Mouse (Mus musculus): ENCODE measurements around the gene Dcxr. TPM values are rescaled to one million over a fixed set of nuclear protein-coding genes. Genes with fewer than 3 reads are reported as not detected.
"Not testable (repeated sequence)": the region's sequence is repeated elsewhere in the genome, so short reads cannot be mapped to it uniquely, and the experiment has no call there.

The Dcxr gene
- total RNA-seq (2014; rRNA removed; ENCODE audit: low replicate concordance): 5.0 and 10.5 TPM in 2 replicates
- 8.6 and 8.7 TPM in 2 replicates for polyA plus RNA-seq (2015; fragmentation: Nextera tagmentation; extraction: Ambion mirVana)

GRCm38 (mm10) chr11:120727169-120727527 is at the start of gene Dcxr:
TSS of gene Dcxr (minus strand) at chr11:120727281.
- H3K4me1 ChIP-seq (ENCODE audit: control insufficient read depth, insufficient read depth): no peaks in the 10 kb centered on the region
- DNase-seq (ENCODE audit: low spot score): peak; percentile 94
- peak within 1 kb of the TSS; percentile 49 for H3K4me3 ChIP-seq (ENCODE audit: low read depth, low read length)
- 0 out of 2 replicates have a peak within 1 kb of the TSS, but pooled peaks have one; percentile 1 for H3K9ac ChIP-seq (replicated peaks; ENCODE audit: low read depth, low read length)
- peak; percentile 93 for ATAC-seq (ENCODE audit: insufficient read depth, low read depth)
- TF ChIP-seq EP300 (IDR thresholded peaks at IDR 0.05; ENCODE audit: low read depth) (no peak), CTCF (IDR thresholded peaks at IDR 0.05; ENCODE audit: low read depth) (peak; percentile 36; the same call in 1 of the 2 replicates)
- WGBS: 1% methylated on average over 14 of the region's 14 CpGs
- H3K36me3 ChIP-seq (replicated peaks; ENCODE audit: control insufficient read depth, insufficient read depth, low read length): no peaks in the 10 kb centered on the region
- no peaks in the 10 kb centered on the region for H3K9me3 ChIP-seq (replicated peaks; ENCODE audit: control insufficient read depth, low read length)
- H3K27ac ChIP-seq (ENCODE audit: low read depth): no peak within 1 kb of the TSS
- H3K4me2 ChIP-seq (ENCODE audit: low read depth, low read length): peak within 1 kb of the TSS; percentile 68
- peaks cover 11% of the 10 kb centered on the region for H3K27me3 ChIP-seq (ENCODE audit: control insufficient read depth, insufficient read depth, low read length)

DNA sequence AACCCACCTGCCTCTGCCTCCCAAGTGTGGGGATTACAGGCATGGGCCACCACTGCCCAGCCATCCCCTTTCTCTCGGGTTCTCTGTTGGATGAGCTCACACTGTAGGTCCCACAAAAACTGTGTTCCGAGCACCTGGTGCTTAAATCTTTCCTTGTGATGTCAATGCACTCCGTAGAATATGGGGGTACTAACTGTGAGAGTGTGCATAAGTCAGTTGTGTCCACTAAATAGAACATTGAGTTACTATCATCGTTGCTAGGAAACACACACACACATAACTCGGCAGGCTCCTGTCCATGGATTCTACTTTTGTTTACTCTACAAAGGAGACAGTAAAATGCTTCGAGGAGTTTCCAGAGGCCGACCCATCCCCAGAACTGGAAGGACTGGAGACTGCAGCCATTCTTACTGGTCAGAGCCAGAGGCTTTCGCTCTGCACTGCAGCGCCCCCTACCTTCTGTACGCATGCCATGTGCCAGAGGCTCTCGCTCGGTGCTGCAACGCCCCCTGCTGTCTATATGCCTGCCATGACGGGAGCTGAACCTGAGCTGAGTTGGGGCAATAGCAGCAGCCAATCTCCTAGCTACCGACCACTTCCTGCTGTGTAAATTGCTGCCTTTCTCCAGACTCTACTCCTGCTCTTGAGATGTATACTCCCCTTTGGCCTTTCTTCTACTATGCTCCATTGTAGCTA is 48.8 kb upstream of the Dcxr start:
- Histone ChIP-seq H3K9ac (replicated peaks; ENCODE audit: low read depth, low read length) (no peak overlapping the region), H3K4me1 (ENCODE audit: control insufficient read depth, insufficient read depth) (no peaks in the 10 kb centered on the region), H3K4me2 (ENCODE audit: low read depth, low read length) (no peak overlapping the region), H3K27me3 (ENCODE audit: control insufficient read depth, insufficient read depth, low read length) (no peaks in the 10 kb centered on the region), H3K9me3 (replicated peaks; ENCODE audit: control insufficient read depth, low read length) (no peaks in the 10 kb centered on the region), H3K4me3 (ENCODE audit: low read depth, low read length) (no peak overlapping the region), H3K27ac (ENCODE audit: low read depth) (no peak overlapping the region), H3K36me3 (replicated peaks; ENCODE audit: control insufficient read depth, insufficient read depth, low read length) (0 out of 2 replicates have a peak, but pooled peaks cover 8% of the 10 kb centered on the region)
- WGBS: 23% methylated on average over 15 of the region's 15 CpGs
- no peak for TF ChIP-seq EP300 (IDR thresholded peaks at IDR 0.05; ENCODE audit: low read depth)
- TF ChIP-seq CTCF (IDR thresholded peaks at IDR 0.05; ENCODE audit: low read depth): peak; percentile 100
- peak; percentile 88 for DNase-seq (ENCODE audit: low spot score)
- ATAC-seq (ENCODE audit: insufficient read depth, low read depth): peak; percentile 93

DNA sequence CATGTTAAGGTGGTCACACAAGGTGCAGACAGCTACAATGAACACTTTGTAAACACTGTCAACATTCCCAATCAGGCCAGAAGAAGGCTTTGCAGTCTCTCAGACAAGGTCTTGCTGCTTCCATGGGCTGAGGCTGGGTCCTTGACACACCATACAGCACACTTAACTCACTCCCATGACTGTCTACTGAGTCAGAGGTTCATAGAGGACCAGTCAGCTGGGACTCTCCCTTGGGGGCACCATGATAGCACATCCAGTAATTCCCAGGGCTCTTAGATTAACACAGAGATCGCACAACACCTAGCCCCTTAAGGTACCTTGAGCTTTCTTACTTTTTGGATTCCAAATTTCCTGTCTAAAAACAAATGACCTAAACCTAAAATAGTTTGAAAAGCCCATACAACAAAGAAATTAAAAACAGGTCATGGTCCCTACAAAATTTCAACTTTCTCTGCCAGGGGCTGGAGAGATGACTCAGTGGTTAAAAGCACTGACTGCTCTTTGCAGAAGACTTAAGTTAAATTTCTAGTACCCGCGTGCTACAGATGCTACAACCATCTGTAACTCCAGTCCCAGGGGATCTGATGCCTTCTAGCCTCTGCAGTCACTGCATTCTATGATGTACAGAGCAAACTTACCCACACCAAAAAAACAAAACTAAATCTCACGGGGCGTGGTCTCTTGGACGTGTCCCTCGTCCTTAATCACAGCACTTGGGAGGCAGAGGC is 46.5 kb upstream of the Dcxr start:
- H3K4me1 ChIP-seq (ENCODE audit: control insufficient read depth, insufficient read depth): no peaks in the 10 kb centered on the region
- H3K4me2 ChIP-seq (ENCODE audit: low read depth, low read length): no peak overlapping the region
- H3K27me3 ChIP-seq (ENCODE audit: control insufficient read depth, insufficient read depth, low read length): no peaks in the 10 kb centered on the region
- no peak for ATAC-seq (ENCODE audit: insufficient read depth, low read depth)
- H3K27ac ChIP-seq (ENCODE audit: low read depth): no peak overlapping the region
- no peaks in the 10 kb centered on the region for H3K9me3 ChIP-seq (replicated peaks; ENCODE audit: control insufficient read depth, low read length)
- TF ChIP-seq EP300 (IDR thresholded peaks at IDR 0.05; ENCODE audit: low read depth) (no peak), CTCF (IDR thresholded peaks at IDR 0.05; ENCODE audit: low read depth) (no peak)
- no peak overlapping the region for H3K9ac ChIP-seq (replicated peaks; ENCODE audit: low read depth, low read length)
- no peaks in the 10 kb centered on the region for H3K36me3 ChIP-seq (replicated peaks; ENCODE audit: control insufficient read depth, insufficient read depth, low read length)
- no peak overlapping the region for H3K4me3 ChIP-seq (ENCODE audit: low read depth, low read length)
- 74% methylated on average over 7 of the region's 7 CpGs for WGBS
- no peak for DNase-seq (ENCODE audit: low spot score)

DNA sequence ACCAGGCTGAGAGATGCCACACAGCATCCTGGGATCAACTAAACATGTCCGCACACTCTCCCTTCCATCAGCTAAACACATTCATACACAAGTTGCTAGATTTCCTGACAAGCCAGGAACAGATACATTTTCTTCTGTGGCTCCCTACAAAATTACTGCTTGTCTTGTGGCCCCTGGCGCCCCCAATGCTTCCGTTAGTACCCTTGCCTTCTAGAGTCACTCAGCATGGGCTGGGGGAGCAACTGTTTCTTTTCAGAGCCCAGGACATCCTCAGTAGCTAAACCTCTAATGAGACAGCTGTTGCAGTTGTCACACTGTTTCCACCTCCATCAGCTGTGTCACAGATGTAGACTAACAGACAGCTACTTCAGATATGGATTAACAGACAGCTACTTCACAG is 45.7 kb upstream of the Dcxr start:
- H3K9ac ChIP-seq (replicated peaks; ENCODE audit: low read depth, low read length): no peak overlapping the region
- DNase-seq (ENCODE audit: low spot score) (no peak), ATAC-seq (ENCODE audit: insufficient read depth, low read depth) (no peak)
- H3K4me1 ChIP-seq (ENCODE audit: control insufficient read depth, insufficient read depth): no peaks in the 10 kb centered on the region
- no peak overlapping the region for H3K4me3 ChIP-seq (ENCODE audit: low read depth, low read length)
- no peaks in the 10 kb centered on the region for H3K9me3 ChIP-seq (replicated peaks; ENCODE audit: control insufficient read depth, low read length)
- WGBS: 57% methylated on average over 3 of the region's 3 CpGs
- no peak for TF ChIP-seq CTCF (IDR thresholded peaks at IDR 0.05; ENCODE audit: low read depth)
- no peak for TF ChIP-seq EP300 (IDR thresholded peaks at IDR 0.05; ENCODE audit: low read depth)
- H3K4me2 ChIP-seq (ENCODE audit: low read depth, low read length): no peak overlapping the region
- H3K36me3 ChIP-seq (replicated peaks; ENCODE audit: control insufficient read depth, insufficient read depth, low read length): no peaks in the 10 kb centered on the region
- no peaks in the 10 kb centered on the region for H3K27me3 ChIP-seq (ENCODE audit: control insufficient read depth, insufficient read depth, low read length)
- no peak overlapping the region for H3K27ac ChIP-seq (ENCODE audit: low read depth)

DNA sequence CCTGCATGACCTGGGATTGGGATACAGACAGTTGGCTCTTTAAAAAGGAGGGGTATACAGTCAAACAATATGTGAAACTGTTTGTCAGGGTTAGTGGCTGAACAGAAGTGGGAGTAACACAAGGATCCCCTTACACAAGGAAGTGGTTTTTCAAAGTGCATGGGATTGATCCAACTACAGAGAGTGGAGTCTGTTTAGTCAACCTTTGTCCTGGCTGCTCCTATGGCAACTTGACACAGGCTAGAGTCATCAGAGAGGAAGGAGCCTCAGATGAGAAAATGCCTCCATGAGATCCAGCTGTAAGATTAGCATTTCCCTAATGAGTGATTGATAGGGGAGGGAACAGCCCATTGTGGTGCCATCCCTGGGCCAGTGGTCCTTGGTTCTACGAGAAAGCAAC is 41.1 kb upstream of the Dcxr start:
- Histone ChIP-seq H3K27me3 (ENCODE audit: control insufficient read depth, insufficient read depth, low read length) (peaks cover 4% of the 10 kb centered on the region; the same call in 1 of the 2 replicates), H3K4me3 (ENCODE audit: low read depth, low read length) (no peak overlapping the region), H3K4me1 (ENCODE audit: control insufficient read depth, insufficient read depth) (no peaks in the 10 kb centered on the region), H3K27ac (ENCODE audit: low read depth) (no peak overlapping the region), H3K36me3 (replicated peaks; ENCODE audit: control insufficient read depth, insufficient read depth, low read length) (no peaks in the 10 kb centered on the region), H3K9ac (replicated peaks; ENCODE audit: low read depth, low read length) (no peak overlapping the region), H3K9me3 (replicated peaks; ENCODE audit: control insufficient read depth, low read length) (no peaks in the 10 kb centered on the region), H3K4me2 (ENCODE audit: low read depth, low read length) (no peak overlapping the region)
- ATAC-seq (ENCODE audit: insufficient read depth, low read depth): no peak
- DNase-seq (ENCODE audit: low spot score): no peak
- TF ChIP-seq CTCF (IDR thresholded peaks at IDR 0.05; ENCODE audit: low read depth): no peak
- TF ChIP-seq EP300 (IDR thresholded peaks at IDR 0.05; ENCODE audit: low read depth): no peak
- WGBS: 74% methylated on average over 1 of the region's 1 CpGs

GRCm38 (mm10) chr11:120767023-120767422 is 39.9 kb upstream of the Dcxr start:
- not testable (repeated sequence) for H3K9me3 ChIP-seq (replicated peaks; ENCODE audit: control insufficient read depth, low read length); ATAC-seq (ENCODE audit: insufficient read depth, low read depth); DNase-seq (ENCODE audit: low spot score); H3K4me2 ChIP-seq (ENCODE audit: low read depth, low read length); H3K27ac ChIP-seq (ENCODE audit: low read depth); H3K4me1 ChIP-seq (ENCODE audit: control insufficient read depth, insufficient read depth); H3K36me3 ChIP-seq (replicated peaks; ENCODE audit: control insufficient read depth, insufficient read depth, low read length); H3K9ac ChIP-seq (replicated peaks; ENCODE audit: low read depth, low read length); H3K27me3 ChIP-seq (ENCODE audit: control insufficient read depth, insufficient read depth, low read length); H3K4me3 ChIP-seq (ENCODE audit: low read depth, low read length)
- 53% methylated on average over 3 of the region's 7 CpGs for WGBS

DNA sequence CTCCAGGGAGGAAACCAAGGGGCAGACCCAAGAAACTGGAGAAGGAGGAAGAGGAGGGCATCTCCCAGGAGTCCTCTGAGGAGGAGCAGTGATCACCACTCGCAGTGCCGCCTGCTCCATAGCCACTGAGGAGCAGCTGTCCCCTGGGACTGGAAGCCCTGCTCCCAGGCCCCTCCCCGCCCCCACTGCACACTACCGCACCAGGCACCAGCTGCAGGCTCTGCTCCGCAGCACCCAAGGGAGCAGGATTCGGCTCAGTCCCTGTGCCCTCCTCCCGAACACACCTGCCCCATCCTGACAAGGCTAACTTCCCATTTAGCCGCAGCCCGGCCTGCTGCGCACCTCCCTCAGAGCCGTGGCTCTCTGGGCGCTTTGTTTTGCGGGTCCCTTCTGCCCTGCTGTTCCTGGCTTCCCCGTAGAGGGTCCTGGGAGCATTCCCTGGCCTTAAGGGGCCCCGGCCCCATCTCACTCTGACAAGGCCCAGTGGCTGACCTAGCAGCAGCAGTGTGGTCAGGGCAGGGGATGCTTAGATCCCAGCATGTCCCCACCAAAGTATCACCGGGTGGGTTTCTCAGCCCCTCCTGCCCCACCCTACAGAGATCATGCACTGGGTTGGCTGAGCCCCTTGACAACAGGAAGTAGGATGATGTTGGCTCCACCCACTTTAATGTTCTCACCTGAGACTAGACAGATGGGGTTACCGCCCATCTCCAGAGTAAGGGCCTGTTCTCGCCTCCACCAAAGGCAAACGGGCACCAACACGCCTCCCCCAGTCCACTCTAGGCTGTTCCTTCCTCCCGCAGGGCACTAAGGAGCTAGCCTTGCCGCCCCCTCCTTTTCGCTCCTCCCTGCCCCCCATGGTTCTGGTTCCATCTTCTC is 36.3 kb upstream of the Dcxr start:
- H3K9ac ChIP-seq (replicated peaks; ENCODE audit: low read depth, low read length); DNase-seq (ENCODE audit: low spot score); H3K9me3 ChIP-seq (replicated peaks; ENCODE audit: control insufficient read depth, low read length); H3K27me3 ChIP-seq (ENCODE audit: control insufficient read depth, insufficient read depth, low read length); H3K4me1 ChIP-seq (ENCODE audit: control insufficient read depth, insufficient read depth); H3K27ac ChIP-seq (ENCODE audit: low read depth); H3K36me3 ChIP-seq (replicated peaks; ENCODE audit: control insufficient read depth, insufficient read depth, low read length); H3K4me3 ChIP-seq (ENCODE audit: low read depth, low read length): not testable (repeated sequence)
- H3K4me2 ChIP-seq (ENCODE audit: low read depth, low read length): peak overlapping the region; percentile 21; the same call in 1 of the 2 replicates
- ATAC-seq (ENCODE audit: insufficient read depth, low read depth): peak; percentile 33; the same call in 1 of the 2 replicates
- WGBS: 7% methylated on average over 8 of the region's 23 CpGs
